Mouse (Mus musculus) G1E (cell line): Measurements from ENCODE around the gene Pim3.

ENCODE experiments used
- CTCF ChIP-seq: IDR thresholded peaks from 2 replicates; pipeline ENCODE4 v1.5.1; 2012; ENCODE audit warnings: low read depth, low read length, inconsistent platforms, mixed read lengths
- GATA1 ChIP-seq: IDR thresholded peaks from 2 replicates; pipeline ENCODE4 v1.6.1; 2012; ENCODE audit warnings: borderline replicate concordance, low read length, inconsistent platforms, mixed read lengths
- GATA2 ChIP-seq: IDR thresholded peaks from 2 replicates; pipeline ENCODE4 v1.6.1; 2012; ENCODE audit warnings: low read depth, low read length, inconsistent platforms, borderline replicate concordance
- POLR2AphosphoS5 ChIP-seq: IDR thresholded peaks from 2 replicates; pipeline ENCODE4 v1.6.1; 2012; ENCODE audit warnings: low read depth, low read length, inconsistent platforms; ENCODE audit not compliant: insufficient replicate concordance
- TAL1 ChIP-seq: conservative IDR thresholded peaks from 2 replicates; pipeline ENCODE4 v1.6.1; 2012; ENCODE audit warnings: low read depth, low read length, inconsistent platforms, mixed read lengths

DNA sequence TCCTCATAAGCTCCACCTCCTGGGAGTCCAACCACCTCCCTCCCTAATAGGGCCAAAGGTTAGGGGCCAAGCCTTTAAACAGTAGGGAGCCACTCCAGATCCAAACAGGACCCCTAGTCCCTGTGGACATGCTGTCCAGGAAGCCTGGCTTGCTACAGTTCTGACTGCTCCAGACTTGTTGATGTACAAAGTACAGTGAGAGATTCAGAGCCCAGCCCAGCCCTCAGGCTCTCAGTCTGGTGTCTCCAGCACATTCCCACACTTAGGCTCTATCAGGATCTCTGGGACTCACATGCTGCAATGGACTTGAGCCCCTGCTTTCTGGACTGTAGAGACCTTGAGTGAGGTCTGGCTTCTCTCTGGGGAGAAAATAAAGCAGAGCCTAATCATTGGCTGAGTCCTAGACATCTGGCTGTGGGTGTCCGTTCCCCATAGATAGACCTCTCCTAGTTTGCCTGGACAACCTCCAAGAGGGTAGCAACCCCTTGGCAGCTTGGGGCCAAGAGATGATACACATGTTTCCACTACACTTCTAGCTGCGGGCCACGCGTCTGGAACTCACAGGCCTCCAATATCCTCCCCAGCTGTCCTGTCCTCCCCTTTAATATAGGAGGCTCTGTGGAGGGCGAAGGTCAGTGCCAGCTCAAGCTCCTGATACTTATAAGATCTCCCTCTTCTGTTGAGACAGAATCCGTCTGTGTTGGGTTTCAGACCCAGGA, 6.2 kb downstream of the Pim3 start:
- no peak for TF ChIP-seq CTCF
- TF ChIP-seq TAL1, result no peak
- no peak for TF ChIP-seq POLR2AphosphoS5
- no peak for TF ChIP-seq GATA2
- no peak for TF ChIP-seq GATA1
